Mouse (Mus musculus) G1E (cell line): ENCODE measurements around the gene Mapkapk3.

Source experiments
- CTCF ChIP-seq: IDR thresholded peaks from 2 replicates; pipeline ENCODE4 v1.5.1; 2012; ENCODE audit warnings: low read depth, low read length, inconsistent platforms, mixed read lengths
- GATA1 ChIP-seq: IDR thresholded peaks from 2 replicates; pipeline ENCODE4 v1.6.1; 2012; ENCODE audit warnings: borderline replicate concordance, low read length, inconsistent platforms, mixed read lengths
- POLR2AphosphoS5 ChIP-seq: IDR thresholded peaks from 2 replicates; pipeline ENCODE4 v1.6.1; 2012; ENCODE audit warnings: low read depth, low read length, inconsistent platforms; ENCODE audit not compliant: insufficient replicate concordance
- TAL1 ChIP-seq: conservative IDR thresholded peaks from 2 replicates; pipeline ENCODE4 v1.6.1; 2012; ENCODE audit warnings: low read depth, low read length, inconsistent platforms, mixed read lengths

DNA sequence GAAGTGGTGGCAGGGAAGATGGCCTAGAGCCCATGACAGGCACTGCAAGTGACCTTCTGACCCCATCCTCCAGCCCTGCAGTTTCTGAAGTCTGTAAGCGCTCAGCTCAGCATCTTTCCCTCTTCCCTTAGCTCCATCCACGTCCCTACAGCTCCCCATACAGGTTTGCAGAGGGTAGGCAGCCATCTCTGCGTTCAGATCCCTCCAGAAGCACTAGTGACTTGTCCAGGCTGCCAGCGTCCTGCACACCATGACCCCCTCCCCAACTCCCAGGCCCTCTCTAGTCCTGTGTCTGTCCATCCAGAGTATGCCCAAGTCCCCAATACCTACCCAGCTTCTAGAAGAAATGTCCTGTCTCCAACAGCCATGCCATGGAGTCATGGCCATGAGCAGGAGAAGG lies 11.6 kb downstream of the Mapkapk3 start:
- TF ChIP-seq TAL1 (no peak), CTCF (no peak), GATA1 (no peak), POLR2AphosphoS5 (no peak)
